Mouse (Mus musculus): ENCODE measurements around the gene Fam208a. TPM values are rescaled to one million over a fixed set of nuclear protein-coding genes. Genes with fewer than 3 reads are reported as not detected.

Gene Fam208a
- polyA plus RNA-seq, 1 experiment: 20.5 TPM

GRCm38 (mm10) chr14:27393806-27394205 is 34.8 kb upstream of the Fam208a start:
- H3K4me1 ChIP-seq (ENCODE audit: control insufficient read depth, insufficient read depth, low read length): no peaks in the 10 kb centered on the region
- H3K27ac ChIP-seq (ENCODE audit: insufficient read depth, low read length): no peak overlapping the region
- TF ChIP-seq CTCF (IDR thresholded peaks at IDR 0.05; ENCODE audit: borderline replicate concordance, insufficient read depth, low read length) (no peak), POLR2A (IDR thresholded peaks at IDR 0.05; ENCODE audit: low read depth, low read length) (no peak)
- H3K4me3 ChIP-seq (ENCODE audit: insufficient read depth, low read length): no peak overlapping the region

GRCm38 (mm10) chr14:27396424-27396823 is 32.2 kb upstream of the Fam208a start:
- no peak overlapping the region for H3K27ac ChIP-seq (ENCODE audit: insufficient read depth, low read length)
- no peak overlapping the region for H3K4me3 ChIP-seq (ENCODE audit: insufficient read depth, low read length)
- no peaks in the 10 kb centered on the region for H3K4me1 ChIP-seq (ENCODE audit: control insufficient read depth, insufficient read depth, low read length)
- TF ChIP-seq POLR2A (IDR thresholded peaks at IDR 0.05; ENCODE audit: low read depth, low read length): no peak
- TF ChIP-seq CTCF (IDR thresholded peaks at IDR 0.05; ENCODE audit: borderline replicate concordance, insufficient read depth, low read length): no peak

GRCm38 (mm10) chr14:27397526-27397925 is 31.1 kb upstream of the Fam208a start:
- H3K4me3 ChIP-seq (ENCODE audit: insufficient read depth, low read length): no peak overlapping the region
- H3K4me1 ChIP-seq (ENCODE audit: control insufficient read depth, insufficient read depth, low read length): no peaks in the 10 kb centered on the region
- no peak overlapping the region for H3K27ac ChIP-seq (ENCODE audit: insufficient read depth, low read length)
- no peak for TF ChIP-seq CTCF (IDR thresholded peaks at IDR 0.05; ENCODE audit: borderline replicate concordance, insufficient read depth, low read length)
- no peak for TF ChIP-seq POLR2A (IDR thresholded peaks at IDR 0.05; ENCODE audit: low read depth, low read length)

GRCm38 (mm10) chr14:27400495-27400894 is 28.1 kb upstream of the Fam208a start:
- Histone ChIP-seq H3K27ac (ENCODE audit: insufficient read depth, low read length) (no peak overlapping the region), H3K4me3 (ENCODE audit: insufficient read depth, low read length) (no peak overlapping the region), H3K4me1 (ENCODE audit: control insufficient read depth, insufficient read depth, low read length) (no peaks in the 10 kb centered on the region)
- TF ChIP-seq POLR2A (IDR thresholded peaks at IDR 0.05; ENCODE audit: low read depth, low read length) (no peak), CTCF (IDR thresholded peaks at IDR 0.05; ENCODE audit: borderline replicate concordance, insufficient read depth, low read length) (no peak)

GRCm38 (mm10) chr14:27401717-27402278 is 26.8 kb upstream of the Fam208a start:
- no peak overlapping the region for H3K4me3 ChIP-seq (ENCODE audit: insufficient read depth, low read length)
- H3K4me1 ChIP-seq (ENCODE audit: control insufficient read depth, insufficient read depth, low read length): no peaks in the 10 kb centered on the region
- no peak overlapping the region for H3K27ac ChIP-seq (ENCODE audit: insufficient read depth, low read length)
- TF ChIP-seq CTCF (IDR thresholded peaks at IDR 0.05; ENCODE audit: borderline replicate concordance, insufficient read depth, low read length): no peak
- no peak for TF ChIP-seq POLR2A (IDR thresholded peaks at IDR 0.05; ENCODE audit: low read depth, low read length)

- Histone ChIP-seq H3K27ac (ENCODE audit: insufficient read depth, low read length) (no peak overlapping the region), H3K4me3 (ENCODE audit: insufficient read depth, low read length) (no peak overlapping the region), H3K4me1 (ENCODE audit: control insufficient read depth, insufficient read depth, low read length) (no peaks in the 10 kb centered on the region)
- no peak for TF ChIP-seq POLR2A (IDR thresholded peaks at IDR 0.05; ENCODE audit: low read depth, low read length)
- no peak for TF ChIP-seq CTCF (IDR thresholded peaks at IDR 0.05; ENCODE audit: borderline replicate concordance, insufficient read depth, low read length)
Measured at GRCm38 (mm10) chr14:27402332-27403250, 26.0 kb upstream of the Fam208a start.

- peak overlapping the region; percentile 54; the same call in 1 of the 2 replicates for H3K27ac ChIP-seq (ENCODE audit: insufficient read depth, low read length)
- H3K4me3 ChIP-seq (ENCODE audit: insufficient read depth, low read length): no peak overlapping the region
- no peaks in the 10 kb centered on the region for H3K4me1 ChIP-seq (ENCODE audit: control insufficient read depth, insufficient read depth, low read length)
- TF ChIP-seq POLR2A (IDR thresholded peaks at IDR 0.05; ENCODE audit: low read depth, low read length) (no peak), CTCF (IDR thresholded peaks at IDR 0.05; ENCODE audit: borderline replicate concordance, insufficient read depth, low read length) (no peak)
Measured at GRCm38 (mm10) chr14:27405452-27405851, 23.2 kb upstream of the Fam208a start.

GRCm38 (mm10) chr14:27405947-27406346 is 22.7 kb upstream of the Fam208a start:
- no peak for TF ChIP-seq POLR2A (IDR thresholded peaks at IDR 0.05; ENCODE audit: low read depth, low read length)
- no peak for TF ChIP-seq CTCF (IDR thresholded peaks at IDR 0.05; ENCODE audit: borderline replicate concordance, insufficient read depth, low read length)
- H3K27ac ChIP-seq (ENCODE audit: insufficient read depth, low read length): no peak overlapping the region
- no peaks in the 10 kb centered on the region for H3K4me1 ChIP-seq (ENCODE audit: control insufficient read depth, insufficient read depth, low read length)
- no peak overlapping the region for H3K4me3 ChIP-seq (ENCODE audit: insufficient read depth, low read length)

- no peak overlapping the region for H3K4me3 ChIP-seq (ENCODE audit: insufficient read depth, low read length)
- TF ChIP-seq POLR2A (IDR thresholded peaks at IDR 0.05; ENCODE audit: low read depth, low read length): no peak
- TF ChIP-seq CTCF (IDR thresholded peaks at IDR 0.05; ENCODE audit: borderline replicate concordance, insufficient read depth, low read length): no peak
- H3K27ac ChIP-seq (ENCODE audit: insufficient read depth, low read length): no peak overlapping the region
- no peaks in the 10 kb centered on the region for H3K4me1 ChIP-seq (ENCODE audit: control insufficient read depth, insufficient read depth, low read length)
Measured at GRCm38 (mm10) chr14:27408240-27408639, 20.4 kb upstream of the Fam208a start.

- H3K4me1 ChIP-seq (ENCODE audit: control insufficient read depth, insufficient read depth, low read length): no peaks in the 10 kb centered on the region
- TF ChIP-seq CTCF (IDR thresholded peaks at IDR 0.05; ENCODE audit: borderline replicate concordance, insufficient read depth, low read length) (no peak), POLR2A (IDR thresholded peaks at IDR 0.05; ENCODE audit: low read depth, low read length) (no peak)
- H3K4me3 ChIP-seq (ENCODE audit: insufficient read depth, low read length): no peak overlapping the region
- H3K27ac ChIP-seq (ENCODE audit: insufficient read depth, low read length): no peak overlapping the region
Measured at GRCm38 (mm10) chr14:27409662-27410061, 19.0 kb upstream of the Fam208a start.
